Mouse (Mus musculus): ENCODE data around the gene Svop. TPM values are rescaled to one million over a fixed set of nuclear protein-coding genes. Genes with fewer than 3 reads are reported as not detected.

Gene Svop
- total RNA-seq, 2 experiments from 2014 or later, result not detected

- intact Hi-C loops (cut with DNase I), result no loop called here
- DNase-seq, result no peak
Observed at GRCm38 (mm10) chr5:114007753-114008453, 83.5 kb downstream of the Svop start.

GRCm38 (mm10) chr5:114006974-114007373 lies 84.4 kb downstream of the Svop start:
- DNase-seq, result no peak
- intact Hi-C loops (cut with DNase I), result no loop called here

GRCm38 (mm10) chr5:114005100-114005499 lies 86.3 kb downstream of the Svop start:
- intact Hi-C loops (cut with DNase I), result no loop called here
- no peak for DNase-seq

GRCm38 (mm10) chr5:114004573-114004972 lies 86.8 kb downstream of the Svop start:
- DNase-seq, result no peak
- intact Hi-C loops (cut with DNase I), result no loop called here

- no peak for DNase-seq
- intact Hi-C loops (cut with DNase I), result no loop called here
Observed at GRCm38 (mm10) chr5:114003542-114003941, 87.8 kb downstream of the Svop start, which contains the start of gene Dao. Gene Dao, plus strand, starts transcription at chr5:114003703.

- intact Hi-C loops (cut with DNase I), result no loop called here
- no peak for DNase-seq
Observed at GRCm38 (mm10) chr5:113999382-113999781, 92.0 kb downstream of the Svop start.

- intact Hi-C loops (cut with DNase I), result no loop called here
- no peak for DNase-seq
Observed at GRCm38 (mm10) chr5:113996458-113996857, 94.9 kb downstream of the Svop start.

- intact Hi-C loops (cut with DNase I), result loop anchor here (2.0 kb wide), 1 partner anchor 39 kb away; no protein-coding TSS in a partner anchor
- DNase-seq, result peak; percentile 87 to 89
Observed at GRCm38 (mm10) chr5:113993487-113994465, 97.6 kb downstream of the Svop start, which contains the start of gene Ssh1. Gene Ssh1, minus strand, starts transcription at chr5:113993894.

- peak in 1 of 2 experiments; percentile 46 for DNase-seq
- intact Hi-C loops (cut with DNase I), result loop anchor here (2.0 kb wide), 1 partner anchor 38 kb away; no protein-coding TSS in a partner anchor
Observed at GRCm38 (mm10) chr5:113993031-113993486, 98.3 kb downstream of the Svop start.

- DNase-seq, result peak in 1 of 2 experiments; percentile 20
- intact Hi-C loops (cut with DNase I), result loop anchor here (2.0 kb wide), 1 partner anchor 38 kb away; no protein-coding TSS in a partner anchor
Observed at GRCm38 (mm10) chr5:113992339-113992831, 99.0 kb downstream of the Svop start.

GRCm38 (mm10) chr5:113991141-113991540 lies 100.2 kb downstream of the Svop start:
- intact Hi-C loops (cut with DNase I), result no loop called here
- DNase-seq, result no peak

- intact Hi-C loops (cut with DNase I), result no loop called here
- no peak for DNase-seq
Observed at GRCm38 (mm10) chr5:113990593-113990992, 100.8 kb downstream of the Svop start.

- no peak for DNase-seq
- intact Hi-C loops (cut with DNase I), result no loop called here
Observed at GRCm38 (mm10) chr5:113989437-113990024, 101.8 kb downstream of the Svop start.

GRCm38 (mm10) chr5:113986182-113986961 lies 105.0 kb downstream of the Svop start:
- DNase-seq, result peak; percentile 58 to 74
- intact Hi-C loops (cut with DNase I), result no loop called here

- DNase-seq, result no peak
- intact Hi-C loops (cut with DNase I), result no loop called here
Observed at GRCm38 (mm10) chr5:113985737-113986136, 105.6 kb downstream of the Svop start.

GRCm38 (mm10) chr5:113984025-113984740 lies 107.2 kb downstream of the Svop start:
- no peak for DNase-seq
- intact Hi-C loops (cut with DNase I), result no loop called here

- intact Hi-C loops (cut with DNase I), result no loop called here
Observed at GRCm38 (mm10) chr5:113983541-113983940, 107.8 kb downstream of the Svop start.

GRCm38 (mm10) chr5:113981843-113982242 lies 109.5 kb downstream of the Svop start:
- intact Hi-C loops (cut with DNase I), result no loop called here
- DNase-seq, result no peak

More at GRCm38 (mm10) chr5:113983541-113983940, 107.8 kb downstream of the Svop start:
- DNase-seq, result no peak

GRCm38 (mm10) chr5:113981171-113981570 lies 110.2 kb downstream of the Svop start:
- DNase-seq, result no peak
- intact Hi-C loops (cut with DNase I), result no loop called here

Measured in gastrocnemius, postnatal 36 days (tissue).